Mouse (Mus musculus): ENCODE results near the gene Fam20b.

Fam20b gene

DNA sequence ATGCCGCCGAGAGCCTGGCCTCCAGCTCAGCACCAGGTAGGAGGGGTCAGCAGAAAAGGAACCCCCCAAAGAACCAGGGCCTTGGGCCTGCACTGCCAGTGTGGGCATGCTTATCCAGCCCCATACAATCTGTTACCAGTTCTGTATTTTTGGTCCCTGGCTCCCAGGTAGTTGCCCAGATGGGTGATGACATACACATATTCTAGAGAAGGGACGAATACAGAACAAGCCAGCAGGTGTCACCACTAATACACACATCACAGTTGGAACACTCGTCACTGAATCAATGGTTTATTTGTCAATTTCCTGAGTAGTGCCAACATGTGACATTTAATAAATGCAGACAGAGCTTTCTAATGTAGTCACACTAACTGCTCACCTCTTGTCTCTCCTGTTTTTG lies 78.3 kb downstream of the Fam20b start:
- TF ChIP-seq GATA4 (IDR thresholded peaks at IDR 0.05; ENCODE audit: insufficient replicate concordance, low read length), result no peak

GRCm38 (mm10) chr1:156639455-156639854 lies 79.4 kb downstream of the Fam20b start:
- TF ChIP-seq GATA4 (IDR thresholded peaks at IDR 0.05; ENCODE audit: insufficient replicate concordance, low read length), result no peak

- TF ChIP-seq GATA4 (IDR thresholded peaks at IDR 0.05; ENCODE audit: insufficient replicate concordance, low read length), result no peak
These were observed 83.7 kb downstream of the Fam20b start for GRCm38 (mm10) chr1:156635148-156635547.

DNA sequence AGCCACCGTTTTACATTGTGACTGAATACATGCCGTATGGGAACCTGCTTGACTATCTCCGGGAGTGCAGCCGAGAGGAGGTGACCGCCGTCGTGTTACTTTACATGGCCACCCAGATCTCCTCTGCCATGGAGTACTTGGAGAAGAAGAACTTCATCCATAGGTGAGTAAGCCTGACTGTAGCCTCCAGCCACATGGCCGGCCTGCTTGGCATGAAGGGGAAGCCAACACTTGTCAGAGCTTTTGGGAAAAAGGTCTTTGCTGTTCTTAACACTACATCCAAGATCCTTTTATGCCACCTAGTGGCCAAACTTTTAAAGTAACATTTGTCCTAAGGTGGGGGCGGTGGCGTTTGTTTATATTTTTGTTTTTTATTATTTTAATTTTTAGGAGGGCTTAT lies 85.8 kb downstream of the Fam20b start:
- TF ChIP-seq GATA4 (IDR thresholded peaks at IDR 0.05; ENCODE audit: insufficient replicate concordance, low read length), result no peak

DNA sequence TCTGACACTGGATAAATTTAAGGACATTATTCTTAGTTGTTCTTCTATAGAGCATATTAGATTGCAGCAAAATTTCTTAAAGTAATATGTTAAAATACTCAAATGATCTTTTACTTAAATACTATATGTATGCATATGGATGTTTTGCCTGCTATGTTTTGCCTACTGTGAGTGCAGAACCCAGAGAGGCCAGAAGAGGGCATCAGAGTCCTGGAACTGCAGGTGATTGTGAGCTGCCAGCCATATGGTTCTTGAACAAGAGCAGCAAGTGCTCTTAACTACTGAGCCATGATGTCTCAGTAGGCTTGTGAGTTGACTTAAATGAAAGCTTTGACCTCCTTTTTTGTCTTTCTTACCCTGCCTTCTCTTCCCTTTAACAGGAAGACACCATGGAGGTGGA lies 87.9 kb downstream of the Fam20b start:
- TF ChIP-seq GATA4 (IDR thresholded peaks at IDR 0.05; ENCODE audit: insufficient replicate concordance, low read length), result no peak

GRCm38 (mm10) chr1:156629984-156630383 lies 88.9 kb downstream of the Fam20b start:
- TF ChIP-seq GATA4 (IDR thresholded peaks at IDR 0.05; ENCODE audit: insufficient replicate concordance, low read length), result no peak

Measured in liver, adult (tissue).